Mouse (Mus musculus): ENCODE measurements around the gene Hrh2.

- no peak for TF ChIP-seq CTCF (IDR thresholded peaks at IDR 0.05; ENCODE audit: borderline replicate concordance, extremely low read depth, insufficient read depth, insufficient read length)
- TF ChIP-seq POLR2A (IDR thresholded peaks at IDR 0.05; ENCODE audit: borderline replicate concordance, extremely low read depth, insufficient read depth, insufficient read length, poor library complexity, severe bottlenecking): no peak
Measured at GRCm38 (mm10) chr13:54250346-54250745, 58.4 kb downstream of the Hrh2 start.
